In genomic region chr7:142455251-142455650, GRCm38 (mm10) we compare ENCODE assay signal across 10 mouse cellular contexts. TPM values are rescaled to one million over a fixed set of nuclear protein-coding genes. Genes with fewer than 3 reads are reported as not detected.
DNase-seq lines count a peak whose midpoint lies in the region; ATAC-seq lines count a peak whose summit lies in the region.
"Had no signal": no experiment of that assay in that cellular context is flagged by ENCODE, and none has a peak within 500 bp of the region (broad histone marks: within the 10 kb centered on the region; RNA-seq: fewer than 3 reads in every experiment).

No protein-coding gene starts in this region.

- 43% methylated on average over 2 of the region's 2 CpGs for WGBS in forebrain, embryonic 15.5 days
- 53% methylated on average over 2 of the region's 2 CpGs for WGBS in forebrain, embryonic 13.5 days
- WGBS in kidney, embryonic 16.5 days = 40% methylated on average over 2 of the region's 2 CpGs
- WGBS in embryonic facial prominence, embryonic 11.5 days = 63% methylated on average over 2 of the region's 2 CpGs
- WGBS in intestine, embryonic 15.5 days = 33% methylated on average over 2 of the region's 2 CpGs

- H3K4me2 ChIP-seq in forebrain, embryonic 15.5 days (replicated peaks) = no peak overlapping the region
- H3K4me2 ChIP-seq in forebrain, embryonic 13.5 days = no peak overlapping the region
- H3K4me2 ChIP-seq in kidney, embryonic 16.5 days (replicated peaks; ENCODE audit: low read depth, low read length) = no peak overlapping the region
- no peak overlapping the region for H3K4me2 ChIP-seq in embryonic facial prominence, embryonic 11.5 days (ENCODE audit: low read depth, low read length)
- H3K4me2 ChIP-seq in intestine, embryonic 15.5 days (replicated peaks) = no peak overlapping the region

- H3K4me1 ChIP-seq in forebrain, embryonic 15.5 days = peaks cover 16% of the 10 kb centered on the region
- H3K4me1 ChIP-seq in forebrain, embryonic 13.5 days = peaks cover 22% of the 10 kb centered on the region
- peaks cover 39% of the 10 kb centered on the region for H3K4me1 ChIP-seq in kidney, embryonic 16.5 days (ENCODE audit: insufficient read depth, low read length)
- peaks cover 12% of the 10 kb centered on the region for H3K4me1 ChIP-seq in embryonic facial prominence, embryonic 11.5 days (ENCODE audit: control insufficient read depth, insufficient read depth, low read length)
- peaks cover 26% of the 10 kb centered on the region for H3K4me1 ChIP-seq in intestine, embryonic 15.5 days (replicated peaks)

- no peak overlapping the region for H3K9ac ChIP-seq in forebrain, embryonic 15.5 days (replicated peaks)
- H3K9ac ChIP-seq in forebrain, embryonic 13.5 days = no peak overlapping the region
- H3K9ac ChIP-seq in kidney, embryonic 16.5 days (replicated peaks; ENCODE audit: low read length) = no peak overlapping the region; the same call in 1 of the 2 replicates
- peak overlapping the region; percentile 33; the same call in 1 of the 2 replicates for H3K9ac ChIP-seq in embryonic facial prominence, embryonic 11.5 days (replicated peaks; ENCODE audit: low read length)
- no peak overlapping the region; the same call in 1 of the 2 replicates for H3K9ac ChIP-seq in intestine, embryonic 15.5 days

- no peak overlapping the region for H3K4me3 ChIP-seq in forebrain, embryonic 15.5 days
- no peak overlapping the region for H3K4me3 ChIP-seq in forebrain, embryonic 13.5 days
- no peak overlapping the region for H3K4me3 ChIP-seq in kidney, embryonic 16.5 days (ENCODE audit: low read length)
- H3K4me3 ChIP-seq in embryonic facial prominence, embryonic 11.5 days (ENCODE audit: low read depth, low read length) = no peak overlapping the region
- H3K4me3 ChIP-seq in intestine, embryonic 15.5 days (replicated peaks) = no peak overlapping the region

- no peaks in the 10 kb centered on the region for H3K9me3 ChIP-seq in forebrain, embryonic 15.5 days
- H3K9me3 ChIP-seq in forebrain, embryonic 13.5 days (replicated peaks) = no peaks in the 10 kb centered on the region
- H3K9me3 ChIP-seq in kidney, embryonic 16.5 days (ENCODE audit: low read length) = no peaks in the 10 kb centered on the region
- H3K9me3 ChIP-seq in embryonic facial prominence, embryonic 11.5 days (replicated peaks; ENCODE audit: control insufficient read depth, low read length) = no peaks in the 10 kb centered on the region
- no peaks in the 10 kb centered on the region for H3K9me3 ChIP-seq in intestine, embryonic 15.5 days

- ATAC-seq in forebrain, embryonic 15.5 days (replicated peaks) = no peak
- no peak for ATAC-seq in forebrain, embryonic 13.5 days
- no peak for ATAC-seq in kidney, embryonic 16.5 days (ENCODE audit: low FRiP score, low TSS enrichment)
- no peak for ATAC-seq in embryonic facial prominence, embryonic 11.5 days (replicated peaks; ENCODE audit: insufficient number of reproducible peaks, low FRiP score, low TSS enrichment, low read depth)
- ATAC-seq in intestine, embryonic 15.5 days = no peak

- no peaks in the 10 kb centered on the region for H3K27me3 ChIP-seq in forebrain, embryonic 15.5 days
- no peaks in the 10 kb centered on the region for H3K27me3 ChIP-seq in forebrain, embryonic 13.5 days
- H3K27me3 ChIP-seq in kidney, embryonic 16.5 days (ENCODE audit: insufficient read depth, low read length) = no peaks in the 10 kb centered on the region
- no peaks in the 10 kb centered on the region for H3K27me3 ChIP-seq in embryonic facial prominence, embryonic 11.5 days (ENCODE audit: control insufficient read depth, insufficient read depth, low read length)
- no peaks in the 10 kb centered on the region for H3K27me3 ChIP-seq in intestine, embryonic 15.5 days (replicated peaks)

- DNase-seq in kidney, postnatal 36 days = no peak
- DNase-seq in embryonic facial prominence, embryonic 11.5 days (ENCODE audit: low spot score) = no peak
- DNase-seq in layer of hippocampus, adult 9-10 months (ENCODE audit: low spot score) = no peak
- DNase-seq in spleen, postnatal 14 days (ENCODE audit: low spot score in 2 of 2) = no peak
- DNase-seq: right cerebral cortex, postnatal 4 days had no signal

- no peaks in the 10 kb centered on the region for H3K36me3 ChIP-seq in forebrain, embryonic 15.5 days
- H3K36me3 ChIP-seq in forebrain, embryonic 13.5 days (ENCODE audit: poor library complexity, severe bottlenecking) = no peaks in the 10 kb centered on the region
- no peaks in the 10 kb centered on the region for H3K36me3 ChIP-seq in kidney, embryonic 16.5 days (ENCODE audit: insufficient read depth, low read length)
- no peaks in the 10 kb centered on the region for H3K36me3 ChIP-seq in embryonic facial prominence, embryonic 11.5 days (replicated peaks; ENCODE audit: control insufficient read depth, insufficient read depth, low read depth, low read length)
- no peaks in the 10 kb centered on the region for H3K36me3 ChIP-seq in intestine, embryonic 15.5 days

- H3K27ac ChIP-seq in forebrain, embryonic 15.5 days (replicated peaks) = 0 out of 2 replicates have a peak overlapping the region, but pooled peaks have one; percentile 13
- H3K27ac ChIP-seq in forebrain, embryonic 13.5 days = no peak overlapping the region
- peak overlapping the region; percentile 93 for H3K27ac ChIP-seq in kidney, embryonic 16.5 days (ENCODE audit: low read length)
- peak overlapping the region; percentile 77 for H3K27ac ChIP-seq in embryonic facial prominence, embryonic 11.5 days (replicated peaks; ENCODE audit: low read depth, low read length)
- H3K27ac ChIP-seq in intestine, embryonic 15.5 days = peak overlapping the region; percentile 91

RNA-seq across cellular contexts. Expression of gene Lsp1, which starts 5.4 kb away (rescaled TPM):
- 3.6 and 4.2 TPM in 2 replicates for polyA plus RNA-seq in forebrain, embryonic 15.5 days (2015; fragmentation: Nextera tagmentation; extraction: Ambion mirVana)
- polyA plus RNA-seq in forebrain, embryonic 13.5 days (2015; fragmentation: Nextera tagmentation; extraction: Ambion mirVana) = 4.2 TPM in 2 replicates
- 141 and 156 TPM in 2 replicates for polyA plus RNA-seq in kidney, embryonic 16.5 days (2015; fragmentation: Nextera tagmentation; extraction: Ambion mirVana)
- polyA plus RNA-seq in embryonic facial prominence, embryonic 11.5 days (2014; fragmentation: Nextera tagmentation; extraction: Ambion mirVana) = 23.3 and 23.7 TPM in 2 replicates
- polyA plus RNA-seq in intestine, embryonic 15.5 days (2015; fragmentation: Nextera tagmentation; extraction: Ambion mirVana) = 130 and 145 TPM in 2 replicates

RNA-seq across cellular contexts. Expression of gene Tnni2, which starts 13.6 kb away (rescaled TPM):
- polyA plus RNA-seq in forebrain, embryonic 15.5 days (2015; fragmentation: Nextera tagmentation; extraction: Ambion mirVana) = 0.73 and 0.93 TPM in 2 replicates
- polyA plus RNA-seq in forebrain, embryonic 13.5 days (2015; fragmentation: Nextera tagmentation; extraction: Ambion mirVana) = 0.61 TPM in 1 of 2 replicates, not detected in the other
- polyA plus RNA-seq in kidney, embryonic 16.5 days (2015; fragmentation: Nextera tagmentation; extraction: Ambion mirVana) = 11.9 and 12.0 TPM in 2 replicates
- polyA plus RNA-seq in embryonic facial prominence, embryonic 11.5 days (2014; fragmentation: Nextera tagmentation; extraction: Ambion mirVana) = 1.4 and 2.7 TPM in 2 replicates
- polyA plus RNA-seq in intestine, embryonic 15.5 days (2015; fragmentation: Nextera tagmentation; extraction: Ambion mirVana) = 4.8 and 4.9 TPM in 2 replicates

RNA-seq across cellular contexts. Expression of gene Syt8, which starts 20.6 kb away (rescaled TPM):
- not detected in 2 replicates for polyA plus RNA-seq in forebrain, embryonic 15.5 days (2015; fragmentation: Nextera tagmentation; extraction: Ambion mirVana)
- polyA plus RNA-seq in forebrain, embryonic 13.5 days (2015; fragmentation: Nextera tagmentation; extraction: Ambion mirVana) = not detected in 2 replicates
- 2.3 and 4.0 TPM in 2 replicates for polyA plus RNA-seq in kidney, embryonic 16.5 days (2015; fragmentation: Nextera tagmentation; extraction: Ambion mirVana)
- polyA plus RNA-seq in embryonic facial prominence, embryonic 11.5 days (2014; fragmentation: Nextera tagmentation; extraction: Ambion mirVana) = 0.52 TPM in 1 of 2 replicates, not detected in the other
- polyA plus RNA-seq in intestine, embryonic 15.5 days (2015; fragmentation: Nextera tagmentation; extraction: Ambion mirVana) = 5.4 and 5.6 TPM in 2 replicates
- polyA plus RNA-seq: neural tube, embryonic 14.5 days had no signal

RNA-seq across cellular contexts. Expression of gene Tnnt3, which starts 43.4 kb away (rescaled TPM):
- polyA plus RNA-seq in forebrain, embryonic 15.5 days (2015; fragmentation: Nextera tagmentation; extraction: Ambion mirVana) = 0.98 TPM in 1 of 2 replicates, not detected in the other
- 0.28 and 0.77 TPM in 2 replicates for polyA plus RNA-seq in forebrain, embryonic 13.5 days (2015; fragmentation: Nextera tagmentation; extraction: Ambion mirVana)
- polyA plus RNA-seq in kidney, embryonic 16.5 days (2015; fragmentation: Nextera tagmentation; extraction: Ambion mirVana) = 14.2 and 17.2 TPM in 2 replicates
- polyA plus RNA-seq in embryonic facial prominence, embryonic 11.5 days (2014; fragmentation: Nextera tagmentation; extraction: Ambion mirVana) = 1.5 and 2.8 TPM in 2 replicates
- 1.4 and 4.3 TPM in 2 replicates for polyA plus RNA-seq in intestine, embryonic 15.5 days (2015; fragmentation: Nextera tagmentation; extraction: Ambion mirVana)
